Mouse (Mus musculus) bone marrow, adult 2 months (tissue): Measurements from ENCODE around the gene Pard3b.

Source experiments
- CTCF ChIP-seq: fragments of 200-500 bp; IDR thresholded peaks from 2 replicates; pipeline ENCODE4 v1.5.1; 2011; ENCODE audit warnings: low read length, control low read depth; ENCODE audit not compliant: control insufficient read depth, insufficient read depth
- POLR2A ChIP-seq: fragments of 200-500 bp; IDR thresholded peaks from 2 replicates; pipeline ENCODE4 v1.6.1; 2011; ENCODE audit warnings: low read depth, mild to moderate bottlenecking, control low read depth, low read length, borderline replicate concordance; ENCODE audit not compliant: control insufficient read depth

GRCm38 (mm10) chr1:62435844-62436243, 797.2 kb downstream of the Pard3b start:
- no peak for TF ChIP-seq POLR2A
- no peak for TF ChIP-seq CTCF
